Mouse (Mus musculus): ENCODE data around the gene Cxcl10. TPM values are rescaled to one million over a fixed set of nuclear protein-coding genes. Genes with fewer than 3 reads are reported as not detected.
A peak's percentile ranks its signal among the peaks of the same experiment; 100 is the strongest.
"Not testable (repeated sequence)": the region's sequence is repeated elsewhere in the genome, so short reads cannot be mapped to it uniquely, and the experiment has no call there.

The Cxcl10 gene
- total RNA-seq, 2 experiments from 2014 or later, result 0.29 to 0.51 TPM

- intact Hi-C loops (cut with DNase I; ENCODE audit: low total_unique reads), result no loop called here
These were observed 22.2 kb upstream of the Cxcl10 start for GRCm38 (mm10) chr5:92370891-92371290.

GRCm38 (mm10) chr5:92370392-92370791, 21.7 kb upstream of the Cxcl10 start:
- intact Hi-C loops (cut with DNase I; ENCODE audit: low total_unique reads), result no loop called here
- DNase-seq, result no peak

More at GRCm38 (mm10) chr5:92370891-92371290, 22.2 kb upstream of the Cxcl10 start:
- DNase-seq, result no peak

- intact Hi-C loops (cut with DNase I; ENCODE audit: low total_unique reads), result no loop called here
- peak; percentile 82 for DNase-seq
These were observed 20.7 kb upstream of the Cxcl10 start for GRCm38 (mm10) chr5:92369151-92369994.

- no peak for DNase-seq
- intact Hi-C loops (cut with DNase I; ENCODE audit: low total_unique reads), result no loop called here
These were observed 19.7 kb upstream of the Cxcl10 start for GRCm38 (mm10) chr5:92368392-92368791.

- DNase-seq, result no peak
- intact Hi-C loops (cut with DNase I; ENCODE audit: low total_unique reads), result no loop called here
These were observed 17.9 kb upstream of the Cxcl10 start for GRCm38 (mm10) chr5:92366565-92366964.

GRCm38 (mm10) chr5:92365146-92365705, 16.5 kb upstream of the Cxcl10 start:
- DNase-seq, result no peak
- intact Hi-C loops (cut with DNase I; ENCODE audit: low total_unique reads), result no loop called here

GRCm38 (mm10) chr5:92364011-92364410, 15.3 kb upstream of the Cxcl10 start:
- no peak for DNase-seq
- intact Hi-C loops (cut with DNase I; ENCODE audit: low total_unique reads), result no loop called here

GRCm38 (mm10) chr5:92363179-92363578, 14.5 kb upstream of the Cxcl10 start:
- no peak for DNase-seq
- intact Hi-C loops (cut with DNase I; ENCODE audit: low total_unique reads), result no loop called here

- intact Hi-C loops (cut with DNase I; ENCODE audit: low total_unique reads), result no loop called here
- no peak for DNase-seq
These were observed 10.2 kb upstream of the Cxcl10 start for GRCm38 (mm10) chr5:92358767-92359455.

GRCm38 (mm10) chr5:92358033-92358432, 9.3 kb upstream of the Cxcl10 start:
- intact Hi-C loops (cut with DNase I; ENCODE audit: low total_unique reads), result no loop called here
- no peak for DNase-seq

GRCm38 (mm10) chr5:92353517-92353916, 4.8 kb upstream of the Cxcl10 start:
- intact Hi-C loops (cut with DNase I; ENCODE audit: low total_unique reads), result no loop called here
- peak; percentile 66 for DNase-seq

- DNase-seq; intact Hi-C loops (cut with DNase I; ENCODE audit: low total_unique reads): not testable (repeated sequence)
These were observed 4.0 kb upstream of the Cxcl10 start for GRCm38 (mm10) chr5:92352716-92353115.

GRCm38 (mm10) chr5:92349731-92350130, 1.0 kb upstream of the Cxcl10 start:
- intact Hi-C loops (cut with DNase I; ENCODE audit: low total_unique reads), result no loop called here

GRCm38 (mm10) chr5:92345006-92345405, 3.7 kb downstream of the Cxcl10 start:
- peak; percentile 40 for DNase-seq
- intact Hi-C loops (cut with DNase I; ENCODE audit: low total_unique reads), result no loop called here

More at GRCm38 (mm10) chr5:92349731-92350130, 1.0 kb upstream of the Cxcl10 start:
- no peak for DNase-seq

GRCm38 (mm10) chr5:92340606-92341005, 8.1 kb downstream of the Cxcl10 start:
- DNase-seq, result no peak
- intact Hi-C loops (cut with DNase I; ENCODE audit: low total_unique reads), result no loop called here

- intact Hi-C loops (cut with DNase I; ENCODE audit: low total_unique reads), result no loop called here
- DNase-seq, result no peak
These were observed 11.9 kb downstream of the Cxcl10 start for GRCm38 (mm10) chr5:92336743-92337142.

- DNase-seq, result peak; percentile 51
- intact Hi-C loops (cut with DNase I; ENCODE audit: low total_unique reads), result no loop called here
These were observed 16.3 kb downstream of the Cxcl10 start for GRCm38 (mm10) chr5:92332359-92332840.

GRCm38 (mm10) chr5:92331635-92332338, 16.9 kb downstream of the Cxcl10 start, which contains the start of gene Art3:
TSS of gene Art3 (plus strand) at chr5:92331827.
- intact Hi-C loops (cut with DNase I; ENCODE audit: low total_unique reads), result no loop called here
- DNase-seq, result no peak

GRCm38 (mm10) chr5:92331122-92331521, 17.6 kb downstream of the Cxcl10 start:
- no peak for DNase-seq
- intact Hi-C loops (cut with DNase I; ENCODE audit: low total_unique reads), result no loop called here

- DNase-seq, result no peak
- intact Hi-C loops (cut with DNase I; ENCODE audit: low total_unique reads), result no loop called here
These were observed 20.8 kb downstream of the Cxcl10 start, which contains the start of gene Cxcl9 for GRCm38 (mm10) chr5:92327929-92328328. TSS of gene Cxcl9 (minus strand) at chr5:92328079.
